ENCODE assay signal across 14 mouse cellular contexts in the genomic region with DNA sequence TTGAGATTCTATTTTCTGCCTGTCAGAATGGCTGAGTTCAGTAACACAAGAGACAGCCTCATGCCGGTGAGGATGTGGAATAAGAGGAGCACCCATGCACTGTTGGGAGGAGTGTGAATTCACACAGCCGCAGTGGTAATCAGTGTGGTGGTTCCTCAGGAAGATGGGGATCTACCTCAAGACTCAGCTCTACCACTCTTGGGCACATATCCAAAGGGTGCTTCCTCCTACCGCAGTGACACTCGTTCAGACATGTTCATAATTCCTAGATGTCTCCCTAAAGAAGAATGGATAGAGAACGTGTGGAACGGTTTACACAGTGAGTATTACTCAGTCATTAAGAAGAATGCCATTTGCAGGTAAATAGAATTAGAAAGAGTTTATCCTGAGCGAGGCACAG. TPM values are rescaled to one million over a fixed set of nuclear protein-coding genes. Genes with fewer than 3 reads are reported as not detected.
DNase-seq lines count a peak whose midpoint lies in the region; ATAC-seq and TF ChIP-seq lines count a peak whose summit lies in the region.
"Had no signal": no experiment of that assay in that cellular context is flagged by ENCODE, and none has a peak within 500 bp of the region (broad histone marks: within the 10 kb centered on the region; RNA-seq: fewer than 3 reads in every experiment).

No protein-coding gene starts in this region.

- no peak for TF ChIP-seq POLR2A in liver, adult 2 months (IDR thresholded peaks at IDR 0.05; ENCODE audit: extremely low read depth, insufficient read depth, low read length)

- H3K4me3 ChIP-seq in gastrocnemius, adult 2 months: peak overlapping the region; percentile 78
- H3K4me3 ChIP-seq in liver, adult 2 months (ENCODE audit: insufficient read depth, low read depth, low read length): no peak overlapping the region
- peak overlapping the region; percentile 14; the same call in 1 of the 2 replicates for H3K4me3 ChIP-seq in hindbrain, postnatal 0 days (ENCODE audit: low read length)
- H3K4me3 ChIP-seq: forebrain, embryonic 12.5 days; heart, adult 2 months had no signal

- no peaks in the 10 kb centered on the region for H3K27me3 ChIP-seq in liver, adult 2 months (ENCODE audit: control insufficient read depth, insufficient read depth, low read length)
- H3K27me3 ChIP-seq in hindbrain, postnatal 0 days (ENCODE audit: insufficient read depth, low read length): no peaks in the 10 kb centered on the region

- H3K4me2 ChIP-seq in hindbrain, postnatal 0 days (ENCODE audit: low read depth, low read length): peak overlapping the region; percentile 60
- H3K4me2 ChIP-seq: forebrain, embryonic 12.5 days had no signal

- peak overlapping the region; percentile 29 for H3K9ac ChIP-seq in liver, adult 2 months (ENCODE audit: low read depth, low read length)
- H3K9ac ChIP-seq in hindbrain, postnatal 0 days (replicated peaks; ENCODE audit: low read length): no peak overlapping the region
- H3K9ac ChIP-seq: forebrain, embryonic 12.5 days had no signal

- H3K79me2 ChIP-seq in liver, adult 2 months (ENCODE audit: control insufficient read depth, insufficient read depth, low read length): peaks cover 41% of the 10 kb centered on the region

- intact Hi-C loops in gastrocnemius, adult 2 months (cut with DNase I): loop anchor here (10.0 kb wide), 1 partner anchor 164 kb away; a partner anchor contains a TSS

- H3K27ac ChIP-seq in gastrocnemius, adult 2 months: peak overlapping the region; percentile 99; the same call in 1 of the 2 replicates
- peak overlapping the region; percentile 35 for H3K27ac ChIP-seq in liver, adult 2 months (replicated peaks; ENCODE audit: insufficient read depth, low read depth, low read length)
- no peak overlapping the region for H3K27ac ChIP-seq in hindbrain, postnatal 0 days
- H3K27ac ChIP-seq: forebrain, embryonic 12.5 days; heart, adult 2 months had no signal

- no peak for TF ChIP-seq CTCF in gastrocnemius, adult 2 months (IDR thresholded peaks at IDR 0.05)
- TF ChIP-seq CTCF in liver, adult 2 months (IDR thresholded peaks at IDR 0.05; ENCODE audit: low read depth, low read length): no peak
- no peak for TF ChIP-seq CTCF in hindbrain, postnatal 0 days (IDR thresholded peaks at IDR 0.05; ENCODE audit: low read depth)

- 23% methylated on average over 7 of the region's 7 CpGs for WGBS in liver, adult 2 months
- 72% methylated on average over 7 of the region's 7 CpGs for WGBS in hindbrain, postnatal 0 days

- H3K9me3 ChIP-seq in hindbrain, postnatal 0 days (ENCODE audit: low read length): no peaks in the 10 kb centered on the region
- H3K9me3 ChIP-seq: forebrain, embryonic 12.5 days had no signal

- no peak for ATAC-seq in hindbrain, postnatal 0 days

- peaks cover 29% of the 10 kb centered on the region for H3K4me1 ChIP-seq in liver, adult 2 months (ENCODE audit: control insufficient read depth, insufficient read depth, low read length)
- H3K4me1 ChIP-seq in hindbrain, postnatal 0 days (ENCODE audit: insufficient read depth, low read length): no peaks in the 10 kb centered on the region; the same call in 1 of the 2 replicates

- peaks cover 3% of the 10 kb centered on the region; the same call in 1 of the 2 replicates for H3K36me3 ChIP-seq in liver, adult 2 months (ENCODE audit: control insufficient read depth, insufficient read depth, low read length)
- H3K36me3 ChIP-seq in hindbrain, postnatal 0 days (ENCODE audit: insufficient read depth, low read length): no peaks in the 10 kb centered on the region
- H3K36me3 ChIP-seq: forebrain, embryonic 12.5 days had no signal

- no peak for DNase-seq in gastrocnemius, adult 2 months
- no peak for DNase-seq in gastrocnemius, postnatal 10 days
- DNase-seq in liver, adult 2 months (ENCODE audit: extremely low read depth, low read depth, low spot score): no peak
- DNase-seq in liver: no peak
- DNase-seq in hindbrain, postnatal 0 days (ENCODE audit: low spot score): no peak
- peak; percentile 7 for DNase-seq in naive thymus-derived CD4-positive, alpha-beta T cell, adult 2 months (ENCODE audit: low read depth)
- no peak for DNase-seq in thymus, postnatal 4 days
- DNase-seq in kidney, postnatal 4 days: no peak
- DNase-seq: cerebellum, postnatal 10 days; heart, adult 2 months; lung, adult 2 months; thymus, postnatal 36 days had no signal

RNA-seq across cellular contexts. Expression of a gene that starts 3.1 kb away (rescaled TPM):
- 10 to 100 TPM in 1 of 2 experiments, 1 to 10 TPM in 1; 8.3 to 11.8 TPM for total RNA-seq in gastrocnemius, adult 2 months (2021)
- total RNA-seq in gastrocnemius, postnatal 10 days (2021): 10 to 100 TPM; 10.1 to 12.7 TPM
- total RNA-seq in liver, adult 2 months (2014; rRNA removed): 9.6 and 14.6 TPM in 2 replicates
- polyA plus RNA-seq in liver, adult 2 months (2012; rRNA removed): 29.4 and 30.2 TPM in 2 replicates
- 22.5 and 29.4 TPM in 2 replicates for total RNA-seq in hindbrain, postnatal 0 days (2014; rRNA removed)
- 11.9 and 13.4 TPM in 2 replicates for polyA plus RNA-seq in hindbrain, postnatal 0 days (2015; fragmentation: Nextera tagmentation; extraction: Ambion mirVana)

RNA-seq across cellular contexts. Expression of a gene that starts 52.1 kb away (rescaled TPM):
- total RNA-seq in gastrocnemius, adult 2 months (2021): not detected
- under 1 TPM in 1 of 2 experiments, not detected in 1; 0.23 TPM for total RNA-seq in gastrocnemius, postnatal 10 days (2021)
- total RNA-seq in liver, adult 2 months (2014; rRNA removed): not detected in 2 replicates
- not detected in 2 replicates for polyA plus RNA-seq in liver, adult 2 months (2012; rRNA removed)
- 0.18 TPM in 1 of 2 replicates, not detected in the other for total RNA-seq in hindbrain, postnatal 0 days (2014; rRNA removed)
- 0.42 and 0.44 TPM in 2 replicates for polyA plus RNA-seq in hindbrain, postnatal 0 days (2015; fragmentation: Nextera tagmentation; extraction: Ambion mirVana)
- total RNA-seq: adrenal gland, postnatal 4 days; heart, adult 2 months had no signal
